Mouse (Mus musculus) ES-Bruce4 (cell line): ENCODE data around the gene Cacna1d.

ENCODE experiments used
- CTCF ChIP-seq: IDR thresholded peaks from one replicate; pipeline ENCODE4 v1.8.1; 2011; ENCODE audit warnings: low read depth, low read length
- EP300 ChIP-seq: IDR thresholded peaks from 2 replicates; pipeline ENCODE4 v1.6.1; 2011; ENCODE audit warnings: low read depth, low read length; ENCODE audit not compliant: insufficient read depth
- POLR2A ChIP-seq: IDR thresholded peaks from one replicate; pipeline ENCODE4 v1.8.1; 2011; ENCODE audit warnings: low read length; ENCODE audit not compliant: insufficient read depth

DNA sequence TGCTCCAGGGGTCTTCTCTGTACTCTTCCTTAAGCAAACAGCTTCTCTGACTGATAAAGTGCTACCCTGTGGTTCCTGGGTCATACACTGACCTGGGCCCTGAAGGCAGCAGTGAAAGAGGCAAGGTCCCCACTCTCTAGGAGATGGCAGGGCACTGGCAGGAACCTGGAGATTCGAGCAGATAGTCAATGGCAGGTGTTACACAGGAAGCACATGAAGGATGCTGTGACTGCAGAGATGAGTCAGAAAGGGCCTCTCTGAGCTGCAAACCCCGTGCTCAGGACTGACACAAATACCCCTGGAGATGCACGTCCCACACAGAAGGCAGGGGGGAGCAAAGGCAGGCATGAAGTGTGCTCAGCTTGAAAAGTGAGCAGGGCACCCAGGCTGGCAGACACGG is 218.3 kb downstream of the Cacna1d start:
- TF ChIP-seq EP300, result no peak
- TF ChIP-seq CTCF, result no peak
- TF ChIP-seq POLR2A, result no peak
